Mouse (Mus musculus): ENCODE results near the gene Wnt7b. TPM values are rescaled to one million over a fixed set of nuclear protein-coding genes. Genes with fewer than 3 reads are reported as not detected.

The Wnt7b gene
- polyA plus RNA-seq, 1 experiment from 2014 or later = 31.2 TPM

GRCm38 (mm10) chr15:85569167-85569797 is 13.0 kb downstream of the Wnt7b start:
- Histone ChIP-seq H3K9me3 (no peaks in the 10 kb centered on the region), H3K36me3 (no peaks in the 10 kb centered on the region), H3K4me2 (no peak overlapping the region), H3K9ac (replicated peaks) (no peak overlapping the region), H3K4me1 (replicated peaks) (peaks cover 8% of the 10 kb centered on the region; the same call in 1 of the 2 replicates), H3K27me3 (peaks cover 34% of the 10 kb centered on the region), H3K27ac (no peak overlapping the region), H3K4me3 (replicated peaks) (no peak overlapping the region)
- WGBS = 78% methylated on average over 2 of the region's 2 CpGs
- ATAC-seq (ENCODE audit: insufficient number of reproducible peaks, insufficient read depth, low FRiP score, low TSS enrichment, low read depth) = no peak

- Histone ChIP-seq H3K4me1 (replicated peaks) (peaks cover 8% of the 10 kb centered on the region; the same call in 1 of the 2 replicates), H3K9ac (replicated peaks) (no peak overlapping the region), H3K27ac (no peak overlapping the region), H3K27me3 (peaks cover 25% of the 10 kb centered on the region), H3K36me3 (no peaks in the 10 kb centered on the region), H3K9me3 (no peaks in the 10 kb centered on the region), H3K4me3 (replicated peaks) (no peak overlapping the region), H3K4me2 (no peak overlapping the region)
- no peak for ATAC-seq (ENCODE audit: insufficient number of reproducible peaks, insufficient read depth, low FRiP score, low TSS enrichment, low read depth)
- 58% methylated on average over 3 of the region's 3 CpGs for WGBS
Measured at GRCm38 (mm10) chr15:85568402-85568801, 13.9 kb downstream of the Wnt7b start.

- WGBS = 87% methylated on average over 5 of the region's 5 CpGs
- no peak overlapping the region for H3K4me2 ChIP-seq
- H3K36me3 ChIP-seq = no peaks in the 10 kb centered on the region
- peaks cover 9% of the 10 kb centered on the region; the same call in 1 of the 2 replicates for H3K27me3 ChIP-seq
- no peak for ATAC-seq (ENCODE audit: insufficient number of reproducible peaks, insufficient read depth, low FRiP score, low TSS enrichment, low read depth)
- no peak overlapping the region for H3K27ac ChIP-seq
- H3K4me3 ChIP-seq (replicated peaks) = no peak overlapping the region
- H3K4me1 ChIP-seq (replicated peaks) = peaks cover 8% of the 10 kb centered on the region; the same call in 1 of the 2 replicates
- peaks cover 4% of the 10 kb centered on the region; the same call in 1 of the 2 replicates for H3K9me3 ChIP-seq
- H3K9ac ChIP-seq (replicated peaks) = no peak overlapping the region
Measured at GRCm38 (mm10) chr15:85564966-85565365, 17.3 kb downstream of the Wnt7b start.

GRCm38 (mm10) chr15:85564034-85564769 is 18.1 kb downstream of the Wnt7b start:
- 83% methylated on average over 13 of the region's 13 CpGs for WGBS
- Histone ChIP-seq H3K4me1 (replicated peaks) (peaks cover 8% of the 10 kb centered on the region; the same call in 1 of the 2 replicates), H3K4me2 (no peak overlapping the region), H3K27ac (no peak overlapping the region), H3K9me3 (peaks cover 4% of the 10 kb centered on the region; the same call in 1 of the 2 replicates), H3K9ac (replicated peaks) (no peak overlapping the region), H3K4me3 (replicated peaks) (no peak overlapping the region), H3K27me3 (peaks cover 9% of the 10 kb centered on the region; the same call in 1 of the 2 replicates), H3K36me3 (no peaks in the 10 kb centered on the region)
- no peak for ATAC-seq (ENCODE audit: insufficient number of reproducible peaks, insufficient read depth, low FRiP score, low TSS enrichment, low read depth)

GRCm38 (mm10) chr15:85561953-85562352 is 20.3 kb downstream of the Wnt7b start:
- Histone ChIP-seq H3K27ac (no peak overlapping the region), H3K9me3 (peaks cover 4% of the 10 kb centered on the region; the same call in 1 of the 2 replicates), H3K4me2 (no peak overlapping the region), H3K36me3 (no peaks in the 10 kb centered on the region), H3K4me3 (replicated peaks) (no peak overlapping the region), H3K4me1 (replicated peaks) (peaks cover 6% of the 10 kb centered on the region; the same call in 1 of the 2 replicates), H3K9ac (replicated peaks) (no peak overlapping the region), H3K27me3 (peaks cover 8% of the 10 kb centered on the region)
- 85% methylated on average over 12 of the region's 12 CpGs for WGBS
- no peak for ATAC-seq (ENCODE audit: insufficient number of reproducible peaks, insufficient read depth, low FRiP score, low TSS enrichment, low read depth)

- no peak for ATAC-seq (ENCODE audit: insufficient number of reproducible peaks, insufficient read depth, low FRiP score, low TSS enrichment, low read depth)
- Histone ChIP-seq H3K36me3 (no peaks in the 10 kb centered on the region), H3K4me1 (replicated peaks) (no peaks in the 10 kb centered on the region), H3K27me3 (peaks cover 8% of the 10 kb centered on the region), H3K9me3 (peaks cover 4% of the 10 kb centered on the region; the same call in 1 of the 2 replicates), H3K9ac (replicated peaks) (no peak overlapping the region), H3K27ac (no peak overlapping the region), H3K4me3 (replicated peaks) (no peak overlapping the region), H3K4me2 (no peak overlapping the region)
- 68% methylated on average over 11 of the region's 11 CpGs for WGBS
Measured at GRCm38 (mm10) chr15:85560830-85561229, 21.4 kb downstream of the Wnt7b start.

- H3K9me3 ChIP-seq = peaks cover 4% of the 10 kb centered on the region; the same call in 1 of the 2 replicates
- 92% methylated on average over 25 of the region's 25 CpGs for WGBS
- peaks cover 8% of the 10 kb centered on the region for H3K27me3 ChIP-seq
- ATAC-seq (ENCODE audit: insufficient number of reproducible peaks, insufficient read depth, low FRiP score, low TSS enrichment, low read depth) = no peak
- no peak overlapping the region for H3K9ac ChIP-seq (replicated peaks)
- no peak overlapping the region for H3K4me2 ChIP-seq
- H3K4me3 ChIP-seq (replicated peaks) = no peak overlapping the region
- no peak overlapping the region for H3K27ac ChIP-seq
- no peaks in the 10 kb centered on the region for H3K36me3 ChIP-seq
- H3K4me1 ChIP-seq (replicated peaks) = no peaks in the 10 kb centered on the region
Measured at GRCm38 (mm10) chr15:85558840-85559540, 23.3 kb downstream of the Wnt7b start.

- H3K9me3 ChIP-seq = no peaks in the 10 kb centered on the region
- H3K36me3 ChIP-seq = no peaks in the 10 kb centered on the region
- no peak overlapping the region for H3K9ac ChIP-seq (replicated peaks)
- H3K4me1 ChIP-seq (replicated peaks) = no peaks in the 10 kb centered on the region
- H3K27me3 ChIP-seq = peaks cover 5% of the 10 kb centered on the region
- WGBS = 71% methylated on average over 10 of the region's 10 CpGs
- no peak overlapping the region for H3K27ac ChIP-seq
- no peak overlapping the region for H3K4me2 ChIP-seq
- no peak for ATAC-seq (ENCODE audit: insufficient number of reproducible peaks, insufficient read depth, low FRiP score, low TSS enrichment, low read depth)
- H3K4me3 ChIP-seq (replicated peaks) = no peak overlapping the region
Measured at GRCm38 (mm10) chr15:85555799-85556198, 26.5 kb downstream of the Wnt7b start.

- Histone ChIP-seq H3K36me3 (no peaks in the 10 kb centered on the region), H3K4me1 (replicated peaks) (no peaks in the 10 kb centered on the region), H3K9me3 (no peaks in the 10 kb centered on the region), H3K27ac (no peak overlapping the region), H3K4me2 (no peak overlapping the region), H3K4me3 (replicated peaks) (no peak overlapping the region), H3K9ac (replicated peaks) (no peak overlapping the region), H3K27me3 (peaks cover 5% of the 10 kb centered on the region)
- ATAC-seq (ENCODE audit: insufficient number of reproducible peaks, insufficient read depth, low FRiP score, low TSS enrichment, low read depth) = no peak
- WGBS = 85% methylated on average over 11 of the region's 11 CpGs
Measured at GRCm38 (mm10) chr15:85553421-85553820, 28.9 kb downstream of the Wnt7b start.

GRCm38 (mm10) chr15:85546500-85546899 is 35.8 kb downstream of the Wnt7b start:
- H3K4me1 ChIP-seq (replicated peaks) = no peaks in the 10 kb centered on the region
- no peak overlapping the region for H3K4me3 ChIP-seq (replicated peaks)
- no peak overlapping the region for H3K9ac ChIP-seq (replicated peaks)
- WGBS = 76% methylated on average over 4 of the region's 4 CpGs
- H3K27me3 ChIP-seq = 0 out of 2 replicates have a peak, but pooled peaks cover 3% of the 10 kb centered on the region
- ATAC-seq (ENCODE audit: insufficient number of reproducible peaks, insufficient read depth, low FRiP score, low TSS enrichment, low read depth) = no peak
- no peaks in the 10 kb centered on the region for H3K9me3 ChIP-seq
- H3K27ac ChIP-seq = no peak overlapping the region
- H3K4me2 ChIP-seq = no peak overlapping the region
- H3K36me3 ChIP-seq = no peaks in the 10 kb centered on the region

GRCm38 (mm10) chr15:85545369-85545768 is 36.9 kb downstream of the Wnt7b start:
- ATAC-seq (ENCODE audit: insufficient number of reproducible peaks, insufficient read depth, low FRiP score, low TSS enrichment, low read depth) = no peak
- H3K9ac ChIP-seq (replicated peaks) = no peak overlapping the region
- H3K36me3 ChIP-seq = no peaks in the 10 kb centered on the region
- H3K27ac ChIP-seq = no peak overlapping the region
- H3K27me3 ChIP-seq = 0 out of 2 replicates have a peak, but pooled peaks cover 3% of the 10 kb centered on the region
- no peak overlapping the region for H3K4me3 ChIP-seq (replicated peaks)
- H3K4me2 ChIP-seq = no peak overlapping the region
- H3K4me1 ChIP-seq (replicated peaks) = no peaks in the 10 kb centered on the region
- WGBS = 86% methylated on average over 5 of the region's 5 CpGs
- no peaks in the 10 kb centered on the region for H3K9me3 ChIP-seq

All from limb, embryonic 12.5 days (tissue).